Mouse (Mus musculus): ENCODE data around the gene Aplf.
"Not testable (repeated sequence)": the region's sequence is repeated elsewhere in the genome, so short reads cannot be mapped to it uniquely, and the experiment has no call there.

The Aplf gene

GRCm38 (mm10) chr6:87671771-87672517 is at the start of gene Aplf:
Gene Aplf, minus strand, starts transcription at chr6:87672193.
- DNase-seq = peak; percentile 76 to 87

GRCm38 (mm10) chr6:87714091-87714490 is 42.1 kb upstream of the Aplf start:
- DNase-seq = no peak

GRCm38 (mm10) chr6:87712311-87712710 is 40.3 kb upstream of the Aplf start:
- DNase-seq = no peak

- no peak for DNase-seq
Observed at GRCm38 (mm10) chr6:87706246-87706645, 34.3 kb upstream of the Aplf start.

- no peak for DNase-seq
Observed at GRCm38 (mm10) chr6:87696544-87696943, 24.6 kb upstream of the Aplf start.

- no peak for DNase-seq
Observed at GRCm38 (mm10) chr6:87695947-87696346, 24.0 kb upstream of the Aplf start.

- no peak for DNase-seq
Observed at GRCm38 (mm10) chr6:87680418-87680817, 8.4 kb upstream of the Aplf start.

GRCm38 (mm10) chr6:87672661-87673060 is 668 bp upstream of the Aplf start:
- DNase-seq = no peak

GRCm38 (mm10) chr6:87671353-87671752 is 640 bp downstream of the Aplf start:
- no peak for DNase-seq

- peak in 1 of 2 experiments; percentile 37 for DNase-seq
Observed at GRCm38 (mm10) chr6:87669894-87670588, 2.0 kb downstream of the Aplf start.

GRCm38 (mm10) chr6:87668733-87669132 is 3.3 kb downstream of the Aplf start:
- no peak for DNase-seq

- DNase-seq = no peak
Observed at GRCm38 (mm10) chr6:87667804-87668203, 4.2 kb downstream of the Aplf start.

- no peak for DNase-seq
Observed at GRCm38 (mm10) chr6:87663445-87663844, 8.5 kb downstream of the Aplf start.

GRCm38 (mm10) chr6:87662197-87662596 is 9.8 kb downstream of the Aplf start:
- no peak for DNase-seq

GRCm38 (mm10) chr6:87661707-87662106 is 10.3 kb downstream of the Aplf start:
- DNase-seq = no peak

GRCm38 (mm10) chr6:87658816-87659215 is 13.2 kb downstream of the Aplf start:
- no peak for DNase-seq

GRCm38 (mm10) chr6:87653904-87654638 is 17.9 kb downstream of the Aplf start:
- no peak for DNase-seq

GRCm38 (mm10) chr6:87653478-87653877 is 18.5 kb downstream of the Aplf start:
- DNase-seq = no peak

- DNase-seq = no peak
Observed at GRCm38 (mm10) chr6:87652670-87653069, 19.3 kb downstream of the Aplf start.

- no peak for DNase-seq
Observed at GRCm38 (mm10) chr6:87651787-87652186, 20.2 kb downstream of the Aplf start.

- no peak for DNase-seq
Observed at GRCm38 (mm10) chr6:87638134-87638660, 33.8 kb downstream of the Aplf start.

- DNase-seq = no peak
Observed at GRCm38 (mm10) chr6:87632176-87632575, 39.8 kb downstream of the Aplf start.

GRCm38 (mm10) chr6:87628936-87629335 is 43.1 kb downstream of the Aplf start:
- not testable (repeated sequence) for DNase-seq
